Mouse (Mus musculus) neural tube, embryonic 14.5 days (tissue): Measurements from ENCODE around the gene Shoc2. TPM values are rescaled to one million over a fixed set of nuclear protein-coding genes. Genes with fewer than 3 reads are reported as not detected.
A peak's percentile ranks its signal among the peaks of the same experiment; 100 is the strongest.

Source experiments
- ATAC-seq: fragments of 200-750 bp; cut with Nextera tagmentation; 2 replicates; pipeline ENCODE4 v1.8.0; 2017; ENCODE audit warnings: low read depth, mild to moderate bottlenecking, moderate TSS enrichment, moderate library complexity
- H3K27ac ChIP-seq: fragments of 300-500 bp; sonication (generic); 2 replicates; pipeline ENCODE4 v1.5.1; 2014; ENCODE audit warnings: low read depth, mild to moderate bottlenecking, control low read depth, low read length, moderate library complexity, mixed read lengths
- H3K27me3 ChIP-seq: fragments of 300-500 bp; sonication (generic); 2 replicates; pipeline ENCODE4 v1.6.1; 2014; ENCODE audit warnings: low read length; ENCODE audit not compliant: control insufficient read depth, insufficient read depth
- H3K36me3 ChIP-seq: fragments of 300-500 bp; sonication (generic); 2 replicates; pipeline ENCODE4 v1.6.1; 2014; ENCODE audit warnings: low read length, mixed read lengths; ENCODE audit not compliant: control insufficient read depth, insufficient read depth
- H3K4me1 ChIP-seq: fragments of 300-500 bp; sonication (generic); 2 replicates; pipeline ENCODE4 v1.6.1; 2014; ENCODE audit warnings: low read length; ENCODE audit not compliant: control insufficient read depth, insufficient read depth
- H3K4me2 ChIP-seq: fragments of 300-500 bp; sonication (generic); 2 replicates; pipeline ENCODE4 v1.6.1; 2014; ENCODE audit warnings: mild to moderate bottlenecking, low read depth, low read length, control low read depth
- H3K4me3 ChIP-seq: fragments of 300-500 bp; sonication (generic); 2 replicates; pipeline ENCODE4 v1.5.1; 2014; ENCODE audit warnings: low read depth, low read length, control low read depth, mixed read lengths
- H3K9ac ChIP-seq: fragments of 300-500 bp; sonication (generic); replicated peaks from 2 replicates; pipeline ENCODE4 v1.6.1; 2014; ENCODE audit warnings: low read depth, mild to moderate bottlenecking, control low read depth, low read length, mixed read lengths
- H3K9me3 ChIP-seq: fragments of 300-500 bp; sonication (generic); 2 replicates; pipeline ENCODE4 v1.6.1; 2016; ENCODE audit warnings: low read length; ENCODE audit not compliant: control insufficient read depth
- WGBS: fragments of 180-500 bp; shearing (Covaris S2); extraction: QIAGEN DNeasy Blood & Tissue Kit; methylation state at CpG from one replicate; pipeline ENCODE4 v1.1.7; 2014; 5-methylcytosine and 5-hydroxymethylcytosine counted together
- polyA plus RNA-seq: library from polyadenylated mRNA; unstranded; fragments of >200 nt; fragmentation: Nextera tagmentation; extraction: Ambion mirVana; gene quantifications from 2 replicates; pipeline ENCODE4 v1.2.1, GENCODE M21; 2014

Shoc2 gene
- polyA plus RNA-seq, 1 experiment from 2014 or later, result 81.5 TPM

DNA sequence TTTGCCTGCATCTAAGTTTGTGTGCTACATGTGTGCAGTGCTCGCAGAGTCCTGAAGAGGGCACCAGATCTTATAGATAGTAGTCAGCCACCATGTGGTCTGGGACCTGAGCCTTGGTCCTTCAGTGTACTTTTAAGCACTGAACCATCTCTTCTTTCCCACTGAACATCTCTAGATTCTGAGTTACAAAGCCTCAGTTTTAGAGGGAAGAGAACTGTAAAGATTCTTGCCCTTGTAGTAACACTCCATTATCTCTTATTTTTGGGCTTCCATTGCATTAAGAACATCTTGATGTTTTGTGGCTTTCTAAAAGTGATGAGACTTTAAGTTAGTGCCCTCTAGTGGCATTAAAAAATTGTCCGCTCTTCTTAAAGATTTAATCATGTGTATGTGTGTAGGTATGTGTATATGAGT is 18.8 kb upstream of the Shoc2 start:
- 97% methylated on average over 2 of the region's 2 CpGs for WGBS
- Histone ChIP-seq H3K4me2 (no peak overlapping the region), H3K4me3 (no peak overlapping the region), H3K4me1 (no peaks in the 10 kb centered on the region), H3K36me3 (peaks cover 30% of the 10 kb centered on the region), H3K27me3 (no peaks in the 10 kb centered on the region), H3K9ac (no peak overlapping the region), H3K27ac (no peak overlapping the region), H3K9me3 (no peaks in the 10 kb centered on the region)
- ATAC-seq, result no peak

DNA sequence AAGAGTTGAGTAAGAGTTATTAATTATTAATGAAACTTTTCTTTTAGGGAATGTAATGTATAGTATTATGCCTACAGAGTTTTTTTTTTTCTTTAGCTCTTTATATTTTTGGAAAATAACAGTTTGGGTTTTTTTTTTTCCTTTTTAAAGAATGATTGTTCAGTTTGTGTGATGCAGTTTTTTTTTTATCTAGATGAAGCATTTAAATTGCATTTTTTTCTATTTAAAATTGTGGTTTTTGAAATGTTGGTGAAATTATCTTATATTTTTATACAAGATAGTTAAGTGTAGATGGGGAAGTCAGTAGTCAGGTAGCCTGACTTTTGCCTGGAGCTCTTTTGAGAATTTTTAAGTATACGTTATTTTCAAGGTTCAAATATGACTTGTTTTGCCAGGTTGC is 17.4 kb upstream of the Shoc2 start:
- H3K27me3 ChIP-seq, result no peaks in the 10 kb centered on the region
- no peak for ATAC-seq
- H3K9me3 ChIP-seq, result no peaks in the 10 kb centered on the region
- peaks cover 30% of the 10 kb centered on the region for H3K36me3 ChIP-seq
- no peak overlapping the region for H3K9ac ChIP-seq
- H3K4me1 ChIP-seq, result no peaks in the 10 kb centered on the region
- no peak overlapping the region for H3K4me3 ChIP-seq
- 94% methylated on average over 1 of the region's 1 CpGs for WGBS
- no peak overlapping the region for H3K4me2 ChIP-seq
- H3K27ac ChIP-seq, result no peak overlapping the region

DNA sequence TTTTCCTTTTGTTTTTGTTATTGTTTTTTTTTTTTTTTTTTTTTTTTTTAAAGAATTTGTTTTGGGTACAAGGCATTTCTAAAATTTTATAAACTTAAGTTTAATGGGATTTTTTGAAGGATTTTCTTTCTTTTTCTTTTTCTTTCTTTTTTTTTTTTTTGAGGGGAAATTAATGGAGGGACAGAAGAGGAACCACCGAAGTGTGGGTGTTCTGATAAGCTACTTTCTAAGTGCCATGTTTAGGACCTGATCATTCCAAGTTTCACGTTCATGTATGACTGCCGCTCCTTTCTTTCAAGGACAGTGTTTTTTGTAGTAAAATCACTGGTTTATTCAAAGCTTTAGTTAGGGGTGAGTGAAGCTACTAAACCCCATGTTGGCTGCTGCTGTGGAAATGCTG is 14.9 kb upstream of the Shoc2 start:
- no peak for ATAC-seq
- Histone ChIP-seq H3K9me3 (no peaks in the 10 kb centered on the region), H3K4me2 (no peak overlapping the region), H3K9ac (no peak overlapping the region), H3K4me3 (no peak overlapping the region), H3K36me3 (peaks cover 40% of the 10 kb centered on the region), H3K27me3 (no peaks in the 10 kb centered on the region), H3K27ac (no peak overlapping the region), H3K4me1 (no peaks in the 10 kb centered on the region)
- 96% methylated on average over 3 of the region's 3 CpGs for WGBS

DNA sequence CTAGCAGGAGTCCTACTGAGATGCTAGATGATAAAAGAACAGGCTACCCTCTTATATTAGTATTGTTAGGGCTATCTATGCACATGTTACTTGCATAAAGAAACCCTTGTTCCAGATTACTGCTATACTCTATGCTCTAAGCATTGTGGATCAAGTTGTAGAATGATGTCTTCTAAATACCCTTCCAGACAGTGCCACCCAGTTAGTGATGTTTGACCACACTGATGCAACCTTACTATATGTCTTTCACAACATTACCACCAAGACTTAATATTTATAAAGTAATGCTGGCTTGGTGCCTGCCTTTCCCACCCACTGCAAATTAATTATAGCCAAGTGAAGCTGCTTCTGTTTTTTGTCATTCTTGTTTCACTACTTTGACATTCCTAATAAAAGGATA is 11.1 kb upstream of the Shoc2 start:
- Histone ChIP-seq H3K9me3 (no peaks in the 10 kb centered on the region), H3K4me1 (no peaks in the 10 kb centered on the region), H3K27me3 (no peaks in the 10 kb centered on the region), H3K9ac (no peak overlapping the region), H3K27ac (no peak overlapping the region), H3K4me3 (no peak overlapping the region), H3K4me2 (no peak overlapping the region), H3K36me3 (peaks cover 29% of the 10 kb centered on the region)
- no peak for ATAC-seq

DNA sequence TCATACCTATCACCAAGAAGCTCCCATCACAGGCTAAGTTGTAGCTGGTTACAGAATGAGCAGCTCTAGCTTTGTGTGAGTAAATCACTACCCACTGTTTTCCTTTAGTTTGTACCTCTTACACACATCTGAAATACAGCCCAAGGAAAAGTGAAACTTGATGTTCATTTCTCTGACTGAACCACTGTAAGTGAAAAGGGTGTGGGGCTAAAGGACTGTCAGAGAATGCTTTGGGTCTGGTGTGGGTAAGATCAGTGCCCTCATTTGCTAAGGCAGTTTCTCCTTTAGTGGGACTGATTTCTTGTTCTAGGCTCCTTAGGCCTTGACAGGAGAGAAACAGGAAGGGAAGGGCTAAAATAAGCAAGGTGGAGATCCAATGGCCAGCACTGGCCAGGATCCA is 10.1 kb upstream of the Shoc2 start:
- no peak overlapping the region for H3K4me2 ChIP-seq
- no peak overlapping the region for H3K9ac ChIP-seq
- H3K9me3 ChIP-seq, result no peaks in the 10 kb centered on the region
- H3K27me3 ChIP-seq, result no peaks in the 10 kb centered on the region
- ATAC-seq, result no peak
- no peak overlapping the region for H3K4me3 ChIP-seq
- no peaks in the 10 kb centered on the region for H3K4me1 ChIP-seq
- H3K27ac ChIP-seq, result no peak overlapping the region
- H3K36me3 ChIP-seq, result peaks cover 27% of the 10 kb centered on the region; the same call in 1 of the 2 replicates

DNA sequence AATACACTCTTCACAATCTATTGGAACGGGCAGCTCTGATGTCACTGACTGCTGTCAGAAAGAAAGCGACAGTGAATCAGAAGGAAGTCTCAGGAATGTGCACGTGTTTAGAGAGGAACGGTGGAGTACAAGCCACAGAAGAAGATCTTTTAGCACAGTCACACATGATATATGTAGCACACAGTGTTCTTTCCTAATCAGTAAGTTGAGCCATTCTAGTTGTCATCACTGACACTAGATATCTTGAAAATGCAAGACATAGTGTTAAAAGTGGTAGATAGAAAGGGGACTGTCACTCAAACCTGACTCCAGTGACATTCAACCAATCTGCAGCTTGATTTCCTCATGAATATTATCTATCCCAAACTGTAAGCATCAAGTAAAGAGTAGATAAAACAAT is 4.6 kb upstream of the Shoc2 start:
- no peak for ATAC-seq
- H3K9ac ChIP-seq, result no peak overlapping the region
- peaks cover 7% of the 10 kb centered on the region for H3K4me1 ChIP-seq
- no peaks in the 10 kb centered on the region for H3K27me3 ChIP-seq
- H3K4me3 ChIP-seq, result no peak overlapping the region
- H3K27ac ChIP-seq, result no peak overlapping the region
- 91% methylated on average over 4 of the region's 4 CpGs for WGBS
- no peaks in the 10 kb centered on the region for H3K9me3 ChIP-seq
- no peak overlapping the region for H3K4me2 ChIP-seq
- no peaks in the 10 kb centered on the region for H3K36me3 ChIP-seq

DNA sequence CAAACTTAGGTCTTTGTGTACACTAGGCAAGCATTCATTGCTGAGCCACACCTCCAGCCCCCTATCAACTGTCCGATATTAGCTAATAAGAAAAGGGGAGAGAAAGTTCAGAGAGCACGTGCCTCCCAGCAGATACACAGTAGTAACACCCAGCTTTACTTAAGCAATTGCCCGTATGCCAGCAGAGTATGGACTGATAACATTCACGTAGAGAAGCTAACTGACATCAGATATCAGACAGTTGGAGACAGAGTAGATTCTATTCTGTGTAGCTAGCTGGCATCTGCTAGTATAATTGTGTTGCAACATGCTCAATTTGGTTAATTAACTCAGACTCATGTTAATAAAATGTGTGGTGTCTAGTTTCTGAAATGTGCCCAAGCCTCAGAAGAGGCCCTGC is 3.0 kb upstream of the Shoc2 start:
- H3K4me3 ChIP-seq, result no peak overlapping the region
- H3K4me2 ChIP-seq, result no peak overlapping the region
- no peak for ATAC-seq
- no peaks in the 10 kb centered on the region for H3K9me3 ChIP-seq
- 90% methylated on average over 4 of the region's 4 CpGs for WGBS
- H3K27me3 ChIP-seq, result no peaks in the 10 kb centered on the region
- H3K4me1 ChIP-seq, result peaks cover 11% of the 10 kb centered on the region
- no peak overlapping the region for H3K9ac ChIP-seq
- no peak overlapping the region for H3K27ac ChIP-seq
- H3K36me3 ChIP-seq, result no peaks in the 10 kb centered on the region

DNA sequence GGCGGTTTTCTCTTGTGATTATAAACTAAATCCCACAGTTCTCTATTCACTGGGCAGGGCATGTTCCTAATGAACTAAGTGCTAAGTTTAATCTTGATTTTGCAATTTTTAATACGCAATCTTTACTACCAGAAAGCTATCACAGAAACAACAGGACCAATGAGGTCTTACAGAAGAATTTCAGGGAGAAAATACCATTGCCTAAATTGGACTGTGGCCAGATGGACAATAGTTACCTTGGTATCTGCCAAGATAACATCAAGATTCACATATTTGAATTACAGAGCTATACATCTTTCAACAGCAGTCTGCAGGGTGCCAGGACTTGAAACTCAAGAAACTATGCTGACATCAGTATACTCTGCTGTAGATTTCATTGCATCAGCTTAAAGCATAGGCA is 1.8 kb upstream of the Shoc2 start:
- Histone ChIP-seq H3K9me3 (no peaks in the 10 kb centered on the region), H3K4me2 (no peak overlapping the region), H3K4me3 (no peak overlapping the region), H3K27ac (no peak overlapping the region), H3K27me3 (no peaks in the 10 kb centered on the region), H3K9ac (no peak overlapping the region), H3K4me1 (peaks cover 18% of the 10 kb centered on the region), H3K36me3 (no peaks in the 10 kb centered on the region)
- WGBS, result 94% methylated on average over 2 of the region's 2 CpGs
- ATAC-seq, result no peak

DNA sequence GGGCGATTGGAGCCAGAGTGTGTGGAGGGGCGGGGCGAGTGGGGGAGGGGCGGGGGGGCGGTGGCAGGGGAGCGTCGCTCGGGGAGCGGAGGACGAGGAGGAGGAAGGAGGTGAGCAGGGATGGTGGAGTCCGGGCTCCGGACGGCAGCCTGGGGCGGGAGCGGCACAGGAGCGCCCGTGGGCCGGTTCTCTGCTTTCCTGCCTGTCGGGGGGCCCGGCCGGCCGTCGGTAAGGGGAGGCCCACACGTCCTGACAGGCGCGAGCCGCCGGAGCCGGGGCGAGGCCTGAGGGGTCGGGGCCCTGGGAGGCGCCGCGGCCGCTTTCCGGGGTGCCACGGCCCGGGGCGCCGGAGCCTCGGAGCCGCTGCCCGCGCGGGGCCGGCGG is 672 bp downstream of the Shoc2 start:
- WGBS, result 2% methylated on average over 37 of the region's 47 CpGs
- no peaks in the 10 kb centered on the region for H3K27me3 ChIP-seq
- H3K4me2 ChIP-seq, result peak overlapping the region; percentile 75
- no peaks in the 10 kb centered on the region for H3K9me3 ChIP-seq
- peak overlapping the region; percentile 95 for H3K27ac ChIP-seq
- peaks cover 26% of the 10 kb centered on the region for H3K4me1 ChIP-seq
- no peaks in the 10 kb centered on the region for H3K36me3 ChIP-seq
- peak overlapping the region; percentile 86 for H3K4me3 ChIP-seq
- peak overlapping the region; percentile 92 for H3K9ac ChIP-seq
- no peak; the same call in 1 of the 2 replicates for ATAC-seq
